Mouse (Mus musculus): ENCODE data around the gene Rfc2.

Gene Rfc2

GRCm38 (mm10) chr5:134604376-134604775, 23.2 kb downstream of the Rfc2 start:
- DNase-seq (ENCODE audit: extremely low read depth, insufficient read length, low spot score) = no peak

- no peak for DNase-seq (ENCODE audit: extremely low read depth, insufficient read length, low spot score)
These were observed 25.1 kb downstream of the Rfc2 start for GRCm38 (mm10) chr5:134606314-134606713.

GRCm38 (mm10) chr5:134607121-134607520, 26.0 kb downstream of the Rfc2 start:
- no peak for DNase-seq (ENCODE audit: extremely low read depth, insufficient read length, low spot score)

DNA sequence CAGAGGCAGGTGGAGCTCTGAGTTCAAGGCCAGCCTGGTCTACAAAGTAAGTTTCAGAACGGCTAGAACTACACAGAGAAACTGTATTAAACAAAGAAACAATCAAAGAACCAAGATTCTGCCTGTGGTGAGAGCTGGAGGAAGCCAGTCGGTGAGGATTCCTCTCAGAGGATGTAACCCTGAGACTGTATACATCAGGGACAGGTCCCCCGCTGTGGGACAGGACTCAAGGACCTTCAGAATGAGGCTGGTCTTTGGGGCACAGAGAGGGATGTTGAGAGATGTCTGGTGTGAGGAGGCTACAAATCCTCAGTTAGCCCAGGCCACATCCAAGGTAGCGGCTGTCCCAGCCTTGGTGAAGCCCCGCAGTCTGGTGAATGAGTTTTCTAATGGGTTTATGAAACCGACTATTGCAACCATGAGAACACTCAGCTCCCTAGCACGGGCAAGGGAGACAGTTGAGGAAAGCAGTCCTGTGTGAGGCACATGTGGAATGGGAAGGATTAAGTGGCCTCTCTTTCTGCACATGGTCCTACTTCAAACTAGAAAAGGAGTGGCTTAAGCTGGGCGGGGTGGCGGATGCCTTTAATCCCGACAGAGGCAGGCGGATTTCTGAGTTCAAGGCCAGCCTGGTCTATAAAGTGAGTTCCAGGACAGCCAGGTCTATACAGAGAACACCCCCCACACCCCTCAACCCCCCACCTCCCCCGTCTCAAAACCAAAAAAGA, 28.9 kb downstream of the Rfc2 start:
- no peak for DNase-seq (ENCODE audit: extremely low read depth, insufficient read length, low spot score)

- DNase-seq (ENCODE audit: extremely low read depth, insufficient read length, low spot score) = peak; percentile 44
These were observed 30.8 kb downstream of the Rfc2 start for GRCm38 (mm10) chr5:134611810-134612521.

GRCm38 (mm10) chr5:134613727-134614126, 32.6 kb downstream of the Rfc2 start:
- DNase-seq (ENCODE audit: extremely low read depth, insufficient read length, low spot score) = no peak

DNA sequence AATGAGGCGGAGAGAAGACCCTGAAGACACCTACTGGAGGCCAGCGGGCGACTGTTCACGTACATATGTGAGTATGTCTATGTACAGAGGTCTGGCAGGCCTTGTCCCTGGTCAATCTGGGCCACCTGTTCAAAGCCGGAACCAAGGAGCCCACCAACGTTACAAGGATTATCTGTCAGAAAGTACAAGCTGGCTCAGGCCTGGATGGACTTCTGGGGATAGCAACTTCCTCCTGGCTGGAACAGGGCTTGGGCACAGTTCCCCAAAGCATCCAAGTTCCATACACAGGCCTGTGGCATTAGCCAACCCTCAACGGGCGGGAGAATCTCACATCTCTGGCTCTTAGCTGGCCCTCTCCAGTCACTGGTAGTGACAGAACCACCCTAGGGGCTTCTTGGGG, 33.1 kb downstream of the Rfc2 start:
- no peak for DNase-seq (ENCODE audit: extremely low read depth, insufficient read length, low spot score)

DNA sequence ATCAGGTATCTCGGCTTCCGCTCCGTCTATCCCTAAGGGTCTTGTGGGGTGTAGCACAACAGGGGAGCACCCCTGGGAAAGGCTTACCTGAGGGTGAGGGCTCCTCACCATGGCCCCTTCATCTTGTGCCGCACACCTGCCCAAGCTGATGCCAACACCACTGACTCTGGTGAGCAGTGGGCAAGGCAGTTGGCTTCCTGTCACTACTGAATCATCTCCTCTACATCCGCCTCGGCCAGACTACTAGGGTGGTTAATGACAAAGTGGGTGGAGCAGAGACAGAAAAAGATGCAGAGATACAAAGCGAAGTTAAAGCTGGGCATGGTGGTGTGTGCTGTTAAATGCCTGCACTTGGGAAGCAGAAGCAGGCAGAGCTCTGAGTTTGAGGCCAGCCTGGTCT, 33.6 kb downstream of the Rfc2 start, which contains the start of gene Lat2:
TSS of gene Lat2 (minus strand) at position 224 of the 400 bp plus-strand sequence.
- DNase-seq (ENCODE audit: extremely low read depth, insufficient read length, low spot score) = no peak

- DNase-seq (ENCODE audit: extremely low read depth, insufficient read length, low spot score) = no peak
These were observed 34.2 kb downstream of the Rfc2 start for GRCm38 (mm10) chr5:134615380-134615779.

- no peak for DNase-seq (ENCODE audit: extremely low read depth, insufficient read length, low spot score)
These were observed 34.6 kb downstream of the Rfc2 start for GRCm38 (mm10) chr5:134615780-134616179.

DNA sequence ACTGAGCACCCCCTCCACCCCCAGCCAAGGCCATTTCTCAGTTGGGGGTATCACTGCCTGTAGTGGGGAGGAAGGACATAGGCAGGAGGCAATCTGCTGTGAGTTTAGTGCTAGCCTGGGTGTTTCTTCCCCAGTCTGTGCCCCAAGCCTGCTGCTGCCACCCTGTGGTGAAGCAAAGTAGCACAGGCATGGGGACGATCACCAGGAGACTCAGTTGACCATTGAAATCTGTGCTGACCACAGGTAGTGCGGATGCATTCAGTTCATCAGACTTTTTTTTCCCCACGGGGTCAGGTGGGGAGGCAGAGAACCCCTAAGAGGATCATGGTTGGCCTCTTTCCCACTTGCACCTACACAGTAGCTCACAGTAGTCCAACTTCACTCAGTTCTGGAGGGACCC, 35.9 kb downstream of the Rfc2 start:
- DNase-seq (ENCODE audit: extremely low read depth, insufficient read length, low spot score) = no peak

DNA sequence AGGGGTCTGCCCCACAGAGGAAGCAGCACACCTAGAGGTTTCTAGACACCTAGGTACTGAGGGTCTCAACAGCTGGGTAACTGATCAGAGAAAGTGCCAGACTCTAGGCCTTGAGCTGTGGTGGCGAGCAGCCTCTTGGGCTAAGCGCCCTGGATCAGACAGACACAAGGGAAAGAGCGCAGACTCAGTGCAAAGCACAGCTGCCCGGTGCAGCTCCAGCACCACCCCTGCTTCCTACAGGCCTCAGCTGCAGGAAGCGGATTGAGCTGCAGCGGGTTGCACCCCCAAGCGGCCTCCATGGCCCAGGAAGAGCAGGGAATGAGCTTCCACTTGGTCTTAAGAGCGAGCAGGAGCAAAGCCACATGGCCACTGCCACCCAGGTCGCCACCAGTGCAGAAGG, 39.3 kb downstream of the Rfc2 start:
- DNase-seq (ENCODE audit: extremely low read depth, insufficient read length, low spot score) = no peak

DNA sequence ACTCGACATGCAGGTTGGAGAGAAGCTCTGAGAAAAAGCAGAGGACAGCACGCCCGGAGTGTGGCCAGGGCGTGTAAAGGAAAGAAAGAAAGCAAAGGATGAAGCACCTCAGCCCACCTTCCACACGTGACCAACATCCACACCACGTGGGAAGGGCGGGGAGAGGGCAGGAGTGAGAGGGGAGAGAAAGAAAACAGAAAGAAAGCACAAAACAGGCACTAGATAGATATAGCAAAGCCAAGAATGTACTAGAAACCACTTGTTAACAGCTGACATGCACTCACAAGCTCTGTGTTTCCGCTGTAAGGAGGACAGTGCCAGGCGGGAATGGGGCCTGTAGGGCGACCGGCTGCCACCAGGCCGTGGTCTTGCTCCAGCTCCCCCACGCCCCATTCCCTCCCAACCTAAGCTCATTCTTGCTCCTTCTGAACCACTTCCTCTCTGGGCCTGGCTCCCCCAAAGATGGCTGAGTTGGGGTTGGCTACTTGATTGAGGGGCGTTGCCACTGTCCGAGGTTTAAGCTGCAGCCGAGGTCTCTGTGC, 40.0 kb downstream of the Rfc2 start:
- no peak for DNase-seq (ENCODE audit: extremely low read depth, insufficient read length, low spot score)

DNA sequence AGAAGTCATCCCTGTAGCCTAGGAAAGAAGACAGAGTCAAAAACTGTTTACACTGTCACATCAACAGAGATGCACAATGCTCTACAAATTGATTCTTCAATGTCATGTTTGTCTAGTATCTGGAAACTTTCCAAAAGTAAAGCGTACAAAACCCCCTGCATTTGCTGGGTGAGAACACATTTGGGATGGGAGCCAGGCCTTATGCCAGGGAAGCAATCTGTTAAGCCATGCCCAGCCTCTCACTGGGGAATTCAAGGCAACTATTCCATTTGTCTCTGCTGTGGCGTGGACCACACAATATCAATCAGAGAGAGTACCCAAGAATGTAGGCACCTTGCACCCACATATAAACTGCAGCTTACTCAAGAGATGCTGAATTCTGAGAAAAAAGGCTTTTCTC, 40.9 kb downstream of the Rfc2 start:
- DNase-seq (ENCODE audit: extremely low read depth, insufficient read length, low spot score) = no peak

DNA sequence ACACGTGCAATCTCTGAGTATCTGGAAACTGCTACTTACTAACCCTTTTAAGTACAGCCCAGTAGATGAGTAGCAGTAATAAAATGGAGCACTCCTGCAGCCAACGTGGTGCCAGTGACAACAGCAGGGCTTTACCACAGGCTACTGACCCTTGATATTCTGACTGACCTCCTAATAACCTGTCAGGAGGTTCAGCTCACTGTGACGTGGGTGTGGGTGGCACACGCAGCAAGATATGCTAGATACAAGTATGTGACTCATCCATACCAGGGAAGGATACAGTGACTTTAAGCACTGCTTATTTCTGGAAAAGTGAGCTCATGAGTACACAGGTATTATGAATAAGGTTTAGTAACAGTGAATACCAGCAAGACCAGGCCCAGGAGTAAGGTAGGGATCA, 48.3 kb downstream of the Rfc2 start:
- no peak for DNase-seq (ENCODE audit: extremely low read depth, insufficient read length, low spot score)

- no peak for DNase-seq (ENCODE audit: extremely low read depth, insufficient read length, low spot score)
These were observed 49.7 kb downstream of the Rfc2 start for GRCm38 (mm10) chr5:134630835-134631234.

DNA sequence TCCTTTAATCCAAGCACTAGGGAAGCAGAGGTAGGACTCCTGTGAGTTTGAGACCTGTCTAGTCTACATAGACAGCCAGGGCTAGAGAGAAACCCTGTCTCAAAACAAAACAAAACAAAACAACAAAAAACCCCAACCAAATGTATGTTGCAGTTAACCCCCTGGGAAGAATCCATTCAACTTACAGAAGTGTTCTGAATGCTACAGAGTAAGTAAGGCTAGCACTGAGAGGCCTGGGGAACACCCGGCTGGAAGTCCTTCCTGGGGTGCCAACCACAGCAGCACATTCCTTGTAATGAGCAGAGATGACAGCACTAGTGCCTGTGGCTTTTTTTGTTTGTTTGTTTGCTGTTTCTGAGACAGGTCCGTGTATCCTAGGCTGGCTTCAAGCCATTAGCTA, 51.7 kb downstream of the Rfc2 start:
- no peak for DNase-seq (ENCODE audit: extremely low read depth, insufficient read length, low spot score)

- no peak for DNase-seq (ENCODE audit: extremely low read depth, insufficient read length, low spot score)
These were observed 56.7 kb downstream of the Rfc2 start for GRCm38 (mm10) chr5:134637820-134638367.

GRCm38 (mm10) chr5:134638461-134639268, 57.5 kb downstream of the Rfc2 start:
- peak; percentile 41 for DNase-seq (ENCODE audit: extremely low read depth, insufficient read length, low spot score)

DNA sequence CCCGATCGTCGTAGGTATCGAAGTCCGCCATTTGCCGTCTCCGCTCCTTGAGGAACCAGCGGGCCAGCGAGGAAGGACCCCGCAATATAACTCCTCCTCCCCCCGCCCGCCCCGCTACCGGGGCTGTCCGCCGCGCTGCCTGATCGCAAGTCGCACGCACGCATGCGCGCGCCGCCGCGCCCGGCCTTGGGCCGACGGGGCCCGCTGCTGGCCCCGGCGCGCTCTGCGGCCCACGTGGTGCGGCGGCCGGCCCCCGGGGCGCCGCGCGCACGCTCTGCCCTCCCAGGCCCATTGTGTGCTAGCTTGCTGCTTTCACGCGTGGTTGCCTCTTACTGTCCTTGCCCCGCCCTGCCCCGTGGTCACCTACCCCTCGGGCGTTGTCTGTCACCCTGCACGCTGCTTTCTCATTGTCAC, 58.1 kb downstream of the Rfc2 start, which contains the start of gene Eif4h:
TSS of gene Eif4h (minus strand) at position 222 of the 414 bp plus-strand sequence.
- peak; percentile 98 for DNase-seq (ENCODE audit: extremely low read depth, insufficient read length, low spot score)

DNA sequence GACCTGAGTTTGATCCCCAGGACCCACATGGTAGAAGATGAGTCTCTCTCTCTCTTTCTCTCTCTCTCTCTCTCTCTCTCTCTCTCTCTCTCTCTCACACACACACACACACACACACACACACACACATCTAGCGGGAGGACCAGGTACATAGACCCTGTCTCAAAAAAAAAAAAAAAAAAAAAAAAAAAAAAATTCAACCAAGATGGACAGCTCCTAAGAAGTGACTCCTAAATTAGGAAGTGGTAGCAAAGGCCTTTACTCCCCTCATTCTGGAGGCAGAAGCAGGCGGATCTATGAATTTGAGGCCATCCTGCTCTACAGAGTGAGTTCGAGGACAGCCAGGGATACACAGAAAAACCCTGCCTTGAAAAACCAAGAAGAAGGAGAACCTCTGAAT, 59.2 kb downstream of the Rfc2 start:
- no peak for DNase-seq (ENCODE audit: extremely low read depth, insufficient read length, low spot score)
